Mouse (Mus musculus) myocyte (in vitro differentiated cells): ENCODE data around the gene Gm12800. TPM values are rescaled to one million over a fixed set of nuclear protein-coding genes. Genes with fewer than 3 reads are reported as not detected.
"Not testable (repeated sequence)": the region's sequence is repeated elsewhere in the genome, so short reads cannot be mapped to it uniquely, and the experiment has no call there.

Experiments used
- H3K27me3 ChIP-seq: one replicate; pipeline ENCODE4 v1.6.1; 2011; ENCODE audit not compliant: control insufficient read depth, insufficient read depth, insufficient read length
- H3K36me3 ChIP-seq: one replicate; pipeline ENCODE4 v1.6.1; 2011; ENCODE audit not compliant: control insufficient read depth, insufficient read depth
- H3K4me2 ChIP-seq: one replicate; pipeline ENCODE4 v1.6.1; 2011; ENCODE audit warnings: low read depth, control low read depth
- H3K4me3 ChIP-seq: one replicate; pipeline ENCODE4 v1.5.1; 2011; ENCODE audit warnings: mild to moderate bottlenecking, control low read depth, moderate library complexity
- H3K79me2 ChIP-seq: one replicate; pipeline ENCODE4 v1.6.1; 2011; ENCODE audit not compliant: control insufficient read depth, insufficient read depth
- H3ac ChIP-seq: one replicate; pipeline ENCODE4 v1.6.1; 2011; ENCODE audit not compliant: control insufficient read depth, insufficient read length
- CEBPB ChIP-seq: IDR thresholded peaks from 2 replicates; pipeline ENCODE4 v1.6.1; 2011; ENCODE audit warnings: mild to moderate bottlenecking, moderate library complexity; ENCODE audit not compliant: poor library complexity, insufficient read depth, severe bottlenecking
- E2F4 ChIP-seq: IDR thresholded peaks from one replicate; pipeline ENCODE4 v1.6.1; 2011; ENCODE audit warnings: mild to moderate bottlenecking, control low read depth, moderate library complexity; ENCODE audit not compliant: insufficient read depth
- MAX ChIP-seq: IDR thresholded peaks from one replicate; pipeline ENCODE4 v1.6.1; 2011; ENCODE audit warnings: low read depth, mild to moderate bottlenecking, control low read depth
- MYOD1 ChIP-seq, 3 experiments: IDR thresholded peaks; one replicate each; pipeline ENCODE4 v1.6.1; 2011; ENCODE audit warnings: control low read depth in 2 of 3, low read depth in 2 of 3, mild to moderate bottlenecking in 2 of 3, moderate library complexity in 1 of 3; ENCODE audit not compliant: insufficient read length in 2 of 3, control insufficient read depth in 1 of 3
- POLR2AphosphoS2 ChIP-seq: IDR thresholded peaks from one replicate; pipeline ENCODE4 v1.6.1; 2011; ENCODE audit warnings: low read depth, control low read depth; ENCODE audit not compliant: insufficient read length
- REST ChIP-seq: IDR thresholded peaks from one replicate; pipeline ENCODE4 v1.6.1; 2011; ENCODE audit warnings: mild to moderate bottlenecking, control low read depth, moderate library complexity; ENCODE audit not compliant: insufficient read depth, insufficient read length
- SRF ChIP-seq: IDR thresholded peaks from one replicate; pipeline ENCODE4 v1.6.1; 2011; ENCODE audit warnings: low read depth; ENCODE audit not compliant: control insufficient read depth, insufficient read length
- TCF12 ChIP-seq: IDR thresholded peaks from one replicate; pipeline ENCODE4 v1.6.1; 2011; ENCODE audit warnings: mild to moderate bottlenecking, control low read depth; ENCODE audit not compliant: poor library complexity, insufficient read depth, severe bottlenecking
- TCF3 ChIP-seq: IDR thresholded peaks from one replicate; pipeline ENCODE4 v1.6.1; 2011; ENCODE audit warnings: low read depth, control low read depth; ENCODE audit not compliant: insufficient read length
- USF1 ChIP-seq: IDR thresholded peaks from one replicate; pipeline ENCODE4 v1.6.1; 2011; ENCODE audit warnings: low read depth, mild to moderate bottlenecking, control low read depth, moderate library complexity
- polyA plus RNA-seq: library from polyadenylated mRNA; unstranded; fragments of >200 nt; fragmentation: generic; extraction: Trizol; gene quantifications from one replicate; pipeline ENCODE4 v1.2.1, GENCODE M21; 2012; ENCODE audit warnings: missing spikeins

Gene Gm12800
- polyA plus RNA-seq, 1 experiment: not detected

- H3K4me3 ChIP-seq: no peak overlapping the region
- H3ac ChIP-seq: no peak overlapping the region
- no peaks in the 10 kb centered on the region for H3K79me2 ChIP-seq
- H3K4me2 ChIP-seq: no peak overlapping the region
- no peaks in the 10 kb centered on the region for H3K36me3 ChIP-seq
- no peaks in the 10 kb centered on the region for H3K27me3 ChIP-seq
- TF ChIP-seq SRF (no peak), USF1 (no peak), MYOD1 (IDR thresholded peaks at IDR 0.05; ENCODE audit: control insufficient read depth in 1 of 3, insufficient read length in 2 of 3, low read depth in 2 of 3) (no peak), CEBPB (no peak), TCF12 (no peak), REST (no peak)
Measured at GRCm38 (mm10) chr4:101889377-101889776, 19.5 kb upstream of the Gm12800 start.

- no peaks in the 10 kb centered on the region for H3K36me3 ChIP-seq
- no peaks in the 10 kb centered on the region for H3K27me3 ChIP-seq
- TF ChIP-seq E2F4 (no peak), SRF (no peak), TCF12 (no peak), USF1 (no peak), POLR2AphosphoS2 (no peak), TCF3 (no peak), CEBPB (no peak), MAX (no peak), REST (no peak)
- H3K79me2 ChIP-seq: no peaks in the 10 kb centered on the region
- H3K4me2 ChIP-seq: no peak within 1 kb of the TSS
- no peak within 1 kb of the TSS for H3ac ChIP-seq
- no peak within 1 kb of the TSS for H3K4me3 ChIP-seq
Measured at GRCm38 (mm10) chr4:101893656-101894420, 15.1 kb upstream of the Gm12800 start, which contains the start of gene C130073F10Rik. TSS of gene C130073F10Rik (minus strand) at chr4:101893789.

GRCm38 (mm10) chr4:101940107-101940506 is 31.2 kb downstream of the Gm12800 start, which contains the start of gene Gm12794:
TSS of gene Gm12794 (plus strand) at chr4:101940407.
- H3K79me2 ChIP-seq, H3ac ChIP-seq, H3K27me3 ChIP-seq, H3K36me3 ChIP-seq, H3K4me2 ChIP-seq, H3K4me3 ChIP-seq: not testable (repeated sequence)

Other genes starting within 250 kb of the Gm12800 start
- gene Lepr, start 191.7 kb upstream of the Gm12800 start, polyA plus RNA-seq: 0.25 TPM
- not detected for gene B020004J07Rik, start 65.1 kb upstream of the Gm12800 start, polyA plus RNA-seq
- not detected for gene C130073F10Rik, start 15.3 kb upstream of the Gm12800 start, polyA plus RNA-seq
- gene Gm12794, start 31.3 kb downstream of the Gm12800 start, polyA plus RNA-seq: not detected
- gene Gm12790, start 71.9 kb downstream of the Gm12800 start, polyA plus RNA-seq: not detected
- gene Gm12789, start 77.5 kb downstream of the Gm12800 start, polyA plus RNA-seq: not detected
- 6.7 TPM for gene Pde4b, start 178.4 kb downstream of the Gm12800 start, polyA plus RNA-seq